Mouse (Mus musculus) neural tube, embryonic 11.5 days (tissue): ENCODE results near the gene Card10. TPM values are rescaled to one million over a fixed set of nuclear protein-coding genes. Genes with fewer than 3 reads are reported as not detected.
A peak's percentile ranks its signal among the peaks of the same experiment; 100 is the strongest.

ENCODE experiments used
- ATAC-seq: fragments of 200-750 bp; cut with Nextera tagmentation; 2 replicates; pipeline ENCODE4 v1.8.0; 2017; ENCODE audit warnings: moderate number of reproducible peaks, mild to moderate bottlenecking, moderate TSS enrichment, moderate library complexity; ENCODE audit not compliant: insufficient read depth, low FRiP score, low TSS enrichment
- DNase-seq: peaks from one replicate; pipeline ENCODE4 v3.0.0-alpha.2; 2015; ENCODE audit warnings: low spot score
- H3K27ac ChIP-seq: fragments of 300-500 bp; sonication (generic); 2 replicates; pipeline ENCODE4 v1.5.1; 2014; ENCODE audit warnings: low read depth, mild to moderate bottlenecking, low read length
- H3K27me3 ChIP-seq: fragments of 300-500 bp; sonication (generic); 2 replicates; pipeline ENCODE4 v1.6.1; 2014; ENCODE audit warnings: mild to moderate bottlenecking, low read length, mixed read lengths; ENCODE audit not compliant: control insufficient read depth, insufficient read depth
- H3K36me3 ChIP-seq: fragments of 300-500 bp; sonication (generic); 2 replicates; pipeline ENCODE4 v1.6.1; 2014; ENCODE audit warnings: mild to moderate bottlenecking, low read length, moderate library complexity, mixed read lengths; ENCODE audit not compliant: control insufficient read depth, insufficient read depth
- H3K4me1 ChIP-seq: fragments of 300-500 bp; sonication (generic); 2 replicates; pipeline ENCODE4 v1.6.1; 2014; ENCODE audit warnings: low read length, mixed read lengths; ENCODE audit not compliant: control insufficient read depth, insufficient read depth
- H3K4me2 ChIP-seq: fragments of 300-500 bp; sonication (generic); 2 replicates; pipeline ENCODE4 v1.6.1; 2014; ENCODE audit warnings: low read depth, mild to moderate bottlenecking, moderate library complexity
- H3K4me3 ChIP-seq: fragments of 300-500 bp; sonication (generic); 2 replicates; pipeline ENCODE4 v1.5.1; 2014; ENCODE audit warnings: low read depth, low read length
- H3K9ac ChIP-seq: fragments of 300-500 bp; sonication (generic); 2 replicates; pipeline ENCODE4 v1.6.1; 2014; ENCODE audit warnings: mild to moderate bottlenecking, low read length
- H3K9me3 ChIP-seq: fragments of 300-500 bp; sonication (generic); 2 replicates; pipeline ENCODE4 v1.6.1; 2016; ENCODE audit warnings: low read length; ENCODE audit not compliant: control insufficient read depth
- WGBS: fragments of 180-500 bp; shearing (Covaris S2); extraction: QIAGEN DNeasy Blood & Tissue Kit; methylation state at CpG from one replicate; pipeline ENCODE4 v1.1.7; 2014; 5-methylcytosine and 5-hydroxymethylcytosine counted together
- polyA plus RNA-seq: library from polyadenylated mRNA; unstranded; fragments of >200 nt; fragmentation: Nextera tagmentation; extraction: Ambion mirVana; gene quantifications from 2 replicates; pipeline ENCODE4 v1.2.1, GENCODE M21; 2014

Gene Card10
- polyA plus RNA-seq, 1 experiment from 2014 or later, result 3.7 TPM

DNA sequence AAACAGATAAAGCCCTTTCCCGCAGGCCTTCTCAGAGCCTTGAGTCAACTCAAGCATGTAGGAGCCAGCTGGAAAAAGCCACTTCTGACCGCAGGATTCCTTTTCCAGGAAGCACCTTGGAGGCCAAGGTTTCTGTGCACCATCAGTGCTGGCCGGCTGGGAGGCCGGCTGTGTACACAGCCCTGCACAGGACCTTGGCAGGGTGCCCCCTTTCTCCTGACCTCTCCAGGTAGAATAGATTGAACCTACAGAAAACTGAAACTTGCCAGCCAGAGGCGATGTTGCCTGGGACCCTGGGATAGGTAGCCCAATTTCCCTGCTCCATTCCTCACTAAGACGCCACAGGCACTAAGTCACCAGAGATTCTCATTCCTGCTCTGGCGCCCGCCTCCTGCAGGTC is 43.0 kb upstream of the Card10 start:
- ATAC-seq, result no peak
- H3K9ac ChIP-seq, result no peak overlapping the region

GRCm38 (mm10) chr15:78845321-78845720 is 42.5 kb upstream of the Card10 start:
- H3K9ac ChIP-seq, result no peak overlapping the region
- peaks cover 18% of the 10 kb centered on the region for H3K27me3 ChIP-seq
- ATAC-seq, result no peak
- no peaks in the 10 kb centered on the region for H3K36me3 ChIP-seq
- WGBS, result 82% methylated on average over 11 of the region's 11 CpGs
- no peak overlapping the region for H3K27ac ChIP-seq
- H3K4me1 ChIP-seq, result peaks cover 8% of the 10 kb centered on the region
- no peak for DNase-seq
- H3K4me3 ChIP-seq, result no peak overlapping the region
- H3K9me3 ChIP-seq, result no peaks in the 10 kb centered on the region
- no peak overlapping the region for H3K4me2 ChIP-seq

More for the DNA sequence above, 43.0 kb upstream of the Card10 start:
- H3K27ac ChIP-seq, result no peak overlapping the region
- WGBS, result 81% methylated on average over 8 of the region's 8 CpGs
- peaks cover 4% of the 10 kb centered on the region for H3K4me1 ChIP-seq
- H3K36me3 ChIP-seq, result no peaks in the 10 kb centered on the region
- peaks cover 18% of the 10 kb centered on the region for H3K27me3 ChIP-seq
- H3K4me3 ChIP-seq, result no peak overlapping the region
- H3K9me3 ChIP-seq, result no peaks in the 10 kb centered on the region
- H3K4me2 ChIP-seq, result no peak overlapping the region
- no peak for DNase-seq

DNA sequence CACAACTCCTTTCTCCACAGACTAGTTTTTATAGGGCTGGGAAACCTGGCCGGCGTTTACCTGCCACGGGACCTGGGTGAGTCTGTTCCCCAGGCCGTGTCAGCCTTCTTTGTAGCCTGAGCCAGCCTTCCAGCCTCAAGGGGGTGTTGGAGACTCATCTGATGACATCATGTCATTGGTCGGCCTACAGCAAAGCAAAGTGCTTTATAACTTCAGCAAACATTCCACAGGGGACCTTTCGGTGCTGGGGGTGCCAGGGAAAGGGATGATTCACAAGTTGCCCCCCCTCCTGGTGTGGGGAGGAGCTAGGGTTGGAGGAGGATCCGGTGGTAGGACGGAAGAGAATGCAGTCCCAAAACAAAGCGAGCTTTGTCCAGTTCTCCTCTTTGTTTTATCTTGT is 41.9 kb upstream of the Card10 start:
- ATAC-seq (no peak), DNase-seq (no peak)
- H3K27ac ChIP-seq, result no peak overlapping the region
- H3K4me2 ChIP-seq, result no peak overlapping the region
- H3K27me3 ChIP-seq, result peaks cover 18% of the 10 kb centered on the region
- no peak overlapping the region for H3K4me3 ChIP-seq
- no peaks in the 10 kb centered on the region for H3K9me3 ChIP-seq
- H3K36me3 ChIP-seq, result no peaks in the 10 kb centered on the region
- H3K4me1 ChIP-seq, result peaks cover 12% of the 10 kb centered on the region
- 27% methylated on average over 9 of the region's 9 CpGs for WGBS
- no peak overlapping the region for H3K9ac ChIP-seq

DNA sequence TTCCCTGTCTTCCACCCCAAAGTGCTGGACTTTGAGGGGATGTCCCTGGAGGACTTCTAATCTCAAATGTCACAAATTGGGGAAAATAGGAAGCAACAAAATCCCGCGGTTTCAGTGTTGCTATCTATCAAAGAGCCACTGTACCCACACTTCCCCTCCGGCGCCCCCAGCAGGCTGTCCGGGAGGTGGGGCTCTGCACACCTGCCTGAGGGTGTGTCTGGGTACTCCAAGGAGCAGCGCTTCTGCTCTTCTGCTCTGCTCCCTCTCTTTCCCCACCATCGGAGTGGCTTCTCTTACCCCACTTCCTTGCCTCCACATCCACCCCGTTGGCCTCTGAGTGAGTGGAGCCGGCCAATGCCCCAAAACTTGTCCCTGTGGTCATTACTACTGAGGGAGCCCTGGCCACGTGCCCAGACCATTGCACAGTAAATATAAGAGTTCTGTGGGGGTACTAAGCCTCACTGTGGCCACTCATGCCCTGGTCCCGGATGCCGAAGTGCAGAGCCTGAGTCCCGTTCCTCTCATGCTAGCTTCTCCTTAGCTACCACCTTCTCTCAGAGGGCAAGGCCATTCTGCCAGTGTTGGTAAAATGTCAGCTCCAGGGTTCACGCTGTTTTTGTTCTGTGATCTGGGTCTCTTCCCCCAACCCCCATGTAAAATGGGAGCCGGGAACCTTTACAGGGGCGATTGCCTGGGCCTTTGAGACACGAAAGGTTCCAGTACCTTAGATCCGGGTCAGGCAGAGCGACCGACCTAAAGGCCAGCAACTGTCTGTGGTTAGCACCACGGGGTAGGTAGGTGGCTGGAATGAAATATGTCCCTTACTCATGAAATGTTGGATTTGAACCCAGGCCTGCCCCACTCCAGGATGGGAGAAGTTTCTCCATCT is 41.0 kb upstream of the Card10 start:
- Histone ChIP-seq H3K27ac (no peak overlapping the region), H3K9me3 (no peaks in the 10 kb centered on the region), H3K36me3 (no peaks in the 10 kb centered on the region), H3K27me3 (peaks cover 18% of the 10 kb centered on the region), H3K4me3 (peak overlapping the region; percentile 15; the same call in 1 of the 2 replicates), H3K4me1 (peaks cover 12% of the 10 kb centered on the region), H3K4me2 (peak overlapping the region; percentile 87), H3K9ac (no peak overlapping the region)
- 37% methylated on average over 21 of the region's 21 CpGs for WGBS
- DNase-seq (no peak), ATAC-seq (no peak)

DNA sequence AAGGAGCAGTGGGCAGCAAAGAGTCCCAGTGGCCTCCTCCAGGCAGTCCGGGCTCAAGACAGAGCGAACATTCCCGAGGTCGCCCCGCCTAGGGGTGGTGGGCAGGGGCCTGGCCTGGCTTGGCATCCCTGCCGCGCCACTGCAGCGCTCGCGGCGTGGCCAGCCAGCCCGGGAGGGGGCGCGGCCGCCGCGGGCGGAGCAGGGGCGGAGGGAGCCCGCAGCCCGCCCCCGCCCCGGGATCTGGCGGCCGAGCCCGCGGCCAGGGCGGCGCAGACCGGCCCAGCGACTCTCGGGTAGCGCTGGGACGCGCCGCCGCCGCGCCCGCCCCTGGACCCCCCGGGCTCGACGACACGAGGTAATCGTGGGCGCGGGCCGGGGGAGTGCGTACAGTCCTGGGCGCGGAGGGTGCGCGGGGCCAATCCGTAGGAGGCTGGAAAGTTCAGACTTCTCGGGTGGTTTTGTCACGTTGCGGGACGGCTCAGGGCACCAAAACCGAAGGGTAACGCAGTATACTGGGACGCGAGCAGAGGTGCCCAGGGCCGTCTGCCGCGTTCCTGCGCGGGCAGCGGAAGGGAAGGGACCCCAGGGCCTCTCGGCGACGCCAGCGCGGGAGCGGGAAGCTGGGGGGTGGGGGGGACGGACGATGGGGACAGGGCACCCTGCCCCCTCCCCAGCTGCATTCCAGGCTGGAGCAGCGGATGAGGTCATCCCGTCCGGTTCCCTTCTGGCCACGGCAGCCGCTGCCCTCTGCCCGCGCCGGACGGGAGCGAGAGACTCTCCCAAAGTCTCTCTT is 39.7 kb upstream of the Card10 start, which contains the start of gene Cdc42ep1:
Gene Cdc42ep1 (plus strand): TSS at position 254 of the 793 bp plus-strand sequence.
- peak; percentile 61 for DNase-seq
- Histone ChIP-seq H3K36me3 (no peaks in the 10 kb centered on the region), H3K27ac (peak within 1 kb of the TSS; percentile 63), H3K27me3 (peaks cover 18% of the 10 kb centered on the region), H3K9me3 (no peaks in the 10 kb centered on the region), H3K4me3 (peak within 1 kb of the TSS; percentile 40), H3K9ac (peak within 1 kb of the TSS; percentile 58), H3K4me1 (peaks cover 12% of the 10 kb centered on the region), H3K4me2 (peak within 1 kb of the TSS; percentile 87)
- WGBS, result under 1% methylated on average over 78 of the region's 86 CpGs
- ATAC-seq, result peak; percentile 49; the same call in 1 of the 2 replicates

- Histone ChIP-seq H3K9ac (no peak overlapping the region), H3K36me3 (no peaks in the 10 kb centered on the region), H3K27me3 (peaks cover 18% of the 10 kb centered on the region), H3K9me3 (no peaks in the 10 kb centered on the region), H3K4me1 (peaks cover 13% of the 10 kb centered on the region), H3K27ac (no peak overlapping the region), H3K4me3 (no peak overlapping the region), H3K4me2 (no peak overlapping the region)
- ATAC-seq (no peak), DNase-seq (no peak)
- WGBS, result 42% methylated on average over 6 of the region's 6 CpGs
These were observed 38.4 kb upstream of the Card10 start for GRCm38 (mm10) chr15:78841161-78841790.

DNA sequence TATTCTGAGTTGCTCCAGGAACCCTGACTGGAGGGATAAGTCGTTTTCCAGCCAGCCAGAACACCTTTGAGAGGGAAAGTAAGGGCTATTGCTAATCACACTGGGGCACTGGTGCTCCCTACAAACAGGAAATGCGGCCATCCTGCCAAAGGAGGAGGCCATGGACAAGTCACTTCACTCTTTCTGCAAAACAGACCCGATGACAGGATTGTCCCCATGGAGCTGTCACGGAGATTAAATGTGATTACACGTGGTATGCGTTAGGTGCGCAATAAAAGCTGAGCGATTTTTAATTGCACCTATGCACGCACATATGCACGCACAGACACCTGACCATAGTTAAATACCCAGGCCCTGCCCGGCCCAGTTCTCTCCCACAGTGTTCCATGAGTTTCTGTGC is 37.9 kb upstream of the Card10 start:
- H3K4me2 ChIP-seq, result no peak overlapping the region
- no peak overlapping the region for H3K4me3 ChIP-seq
- H3K4me1 ChIP-seq, result peaks cover 18% of the 10 kb centered on the region
- H3K9ac ChIP-seq, result peak overlapping the region; percentile 7; the same call in 1 of the 2 replicates
- H3K27me3 ChIP-seq, result peaks cover 18% of the 10 kb centered on the region
- no peaks in the 10 kb centered on the region for H3K36me3 ChIP-seq
- WGBS, result 50% methylated on average over 11 of the region's 11 CpGs
- no peak for DNase-seq
- no peak overlapping the region for H3K27ac ChIP-seq
- no peaks in the 10 kb centered on the region for H3K9me3 ChIP-seq
- no peak for ATAC-seq

DNA sequence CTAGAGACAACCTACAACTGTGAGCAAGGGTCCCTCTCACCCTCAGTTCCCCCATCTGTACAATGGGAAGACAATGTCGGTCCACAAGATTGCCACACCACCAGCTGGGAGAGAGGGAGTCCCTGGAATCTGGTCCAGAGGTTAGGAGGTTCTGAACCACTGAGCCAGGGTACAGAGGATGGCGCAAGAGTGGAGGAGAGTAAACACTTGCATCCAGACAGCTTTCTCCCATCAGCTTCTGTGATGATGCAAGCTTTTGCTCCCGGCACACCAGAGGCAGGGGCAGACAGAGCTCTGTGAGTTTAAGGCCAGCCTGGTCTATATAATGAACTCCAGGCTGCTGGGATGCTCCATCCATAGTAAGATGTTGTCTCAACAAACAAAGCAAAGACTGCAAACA is 37.4 kb upstream of the Card10 start:
- ATAC-seq (no peak), DNase-seq (no peak)
- 48% methylated on average over 3 of the region's 3 CpGs for WGBS
- H3K36me3 ChIP-seq, result no peaks in the 10 kb centered on the region
- H3K27me3 ChIP-seq, result peaks cover 18% of the 10 kb centered on the region
- peak overlapping the region; percentile 7; the same call in 1 of the 2 replicates for H3K9ac ChIP-seq
- H3K4me1 ChIP-seq, result peaks cover 23% of the 10 kb centered on the region
- H3K4me2 ChIP-seq, result no peak overlapping the region
- H3K4me3 ChIP-seq, result no peak overlapping the region
- H3K9me3 ChIP-seq, result no peaks in the 10 kb centered on the region
- H3K27ac ChIP-seq, result no peak overlapping the region
